Mouse (Mus musculus) brain, embryonic 14.5 days (tissue): ENCODE measurements around the gene Nr0b2.

Experiments
- CTCF ChIP-seq: fragments of 200-500 bp; IDR thresholded peaks from 2 replicates; pipeline ENCODE4 v1.5.1; 2012; ENCODE audit warnings: inconsistent platforms, mild to moderate bottlenecking, moderate library complexity, borderline replicate concordance; ENCODE audit not compliant: insufficient read depth, insufficient read length; ENCODE audit errors: extremely low read depth
- POLR2A ChIP-seq: fragments of 200-500 bp; IDR thresholded peaks from 2 replicates; pipeline ENCODE4 v1.6.1; 2012; ENCODE audit warnings: mild to moderate bottlenecking, inconsistent platforms, borderline replicate concordance; ENCODE audit not compliant: poor library complexity, insufficient read depth, insufficient read length, severe bottlenecking; ENCODE audit errors: extremely low read depth

- TF ChIP-seq CTCF, result no peak
- TF ChIP-seq POLR2A, result no peak
Observed at GRCm38 (mm10) chr4:133552768-133553447, at the start of gene Nr0b2.
